Mouse (Mus musculus): Measurements from ENCODE around the gene Fars2. TPM values are rescaled to one million over a fixed set of nuclear protein-coding genes. Genes with fewer than 3 reads are reported as not detected.
A peak's percentile ranks its signal among the peaks of the same experiment; 100 is the strongest.

Gene Fars2
- polyA plus RNA-seq, 1 experiment from 2014 or later: 24.6 TPM

DNA sequence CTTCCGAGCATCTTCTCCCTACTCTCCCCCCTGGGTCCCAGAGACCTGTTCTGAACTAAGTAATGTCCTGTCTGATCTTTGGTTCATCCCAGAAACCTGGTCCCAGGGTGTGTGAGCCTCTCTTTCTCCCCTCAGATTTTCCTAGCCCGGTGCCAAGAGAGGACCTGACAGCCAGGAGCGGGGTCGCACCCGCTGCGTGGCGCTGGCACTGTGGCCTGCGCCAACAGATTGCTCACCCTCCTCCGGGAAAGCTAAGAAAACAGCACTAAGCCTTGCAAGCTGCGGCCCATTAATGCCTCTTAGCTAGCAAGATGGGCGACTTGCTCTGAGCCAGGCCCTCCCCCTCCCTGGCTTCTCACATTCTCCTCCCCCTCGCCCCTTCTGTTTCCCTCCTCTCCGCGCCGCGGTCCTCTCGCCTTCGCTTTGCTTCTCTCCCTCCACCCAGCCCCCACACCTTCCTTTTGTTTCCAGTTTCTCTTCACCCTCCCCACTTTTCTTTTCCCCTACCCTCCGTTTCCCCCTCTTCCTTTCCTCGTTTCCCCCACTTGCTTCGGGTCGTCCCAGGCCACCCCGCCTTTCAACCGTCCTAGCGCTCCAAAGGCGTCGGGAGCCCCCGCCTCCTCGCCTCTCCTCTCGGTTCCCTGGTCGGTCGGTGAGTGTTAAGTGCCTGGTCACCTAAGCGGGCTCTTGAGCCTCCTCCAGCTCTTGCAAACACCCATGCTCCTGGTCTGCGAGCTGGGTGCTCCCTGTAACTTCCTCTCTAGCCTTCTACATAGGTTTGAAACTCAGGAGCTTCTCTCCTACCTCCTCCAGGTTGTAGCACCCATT is 610.0 kb downstream of the Fars2 start:
- peak overlapping the region; percentile 50 for H3K9ac ChIP-seq (replicated peaks)
- 1% methylated on average over 34 of the region's 34 CpGs for WGBS
- H3K36me3 ChIP-seq: no peaks in the 10 kb centered on the region
- peak; percentile 60 for ATAC-seq (ENCODE audit: low FRiP score)
- H3K27me3 ChIP-seq (replicated peaks): peaks cover 58% of the 10 kb centered on the region
- H3K27ac ChIP-seq (replicated peaks): peak overlapping the region; percentile 89
- peaks cover 46% of the 10 kb centered on the region for H3K4me1 ChIP-seq
- H3K9me3 ChIP-seq (replicated peaks): no peaks in the 10 kb centered on the region
- H3K4me3 ChIP-seq (replicated peaks): peak overlapping the region; percentile 46
- peak overlapping the region; percentile 71 for H3K4me2 ChIP-seq

DNA sequence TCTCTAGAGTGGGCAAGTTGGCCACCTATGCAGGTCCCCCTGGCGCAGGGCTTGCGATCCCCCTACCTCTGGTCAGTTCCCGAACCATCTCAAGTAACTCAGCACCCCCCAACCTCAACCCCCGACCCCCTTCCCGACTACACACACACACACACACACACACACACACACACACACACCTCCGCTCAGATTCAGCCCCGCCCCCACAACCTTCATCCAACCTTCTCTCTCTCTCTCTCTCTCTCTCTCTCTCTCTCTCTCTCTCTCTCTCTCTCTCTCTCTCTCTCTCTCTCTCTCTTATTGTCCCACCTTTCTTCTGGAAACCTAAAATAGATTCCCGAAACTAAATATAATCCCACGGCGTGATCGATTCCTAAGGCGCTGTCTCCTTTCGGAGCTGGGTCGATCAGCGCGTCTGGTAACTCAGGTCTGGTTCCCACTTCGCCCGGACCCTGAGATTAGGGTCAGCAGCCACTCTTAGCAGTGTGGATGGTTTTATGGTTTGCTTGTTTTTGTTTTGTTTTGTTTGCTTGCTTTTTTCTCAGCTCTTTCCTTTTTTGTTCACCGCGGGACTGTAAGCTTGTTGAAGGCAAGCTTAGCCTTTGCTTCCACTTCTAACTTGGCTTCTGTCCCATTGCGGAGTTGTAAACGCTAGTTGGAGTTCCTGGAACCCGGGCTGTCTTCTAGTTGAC is 610.7 kb downstream of the Fars2 start:
- peaks cover 47% of the 10 kb centered on the region for H3K4me1 ChIP-seq
- peak overlapping the region; percentile 46 for H3K4me3 ChIP-seq (replicated peaks)
- ATAC-seq (ENCODE audit: low FRiP score): no peak
- peaks cover 50% of the 10 kb centered on the region for H3K27me3 ChIP-seq (replicated peaks)
- H3K9ac ChIP-seq (replicated peaks): peak overlapping the region; percentile 50
- H3K27ac ChIP-seq (replicated peaks): peak overlapping the region; percentile 89
- H3K36me3 ChIP-seq: no peaks in the 10 kb centered on the region
- WGBS: under 1% methylated on average over 19 of the region's 23 CpGs
- no peaks in the 10 kb centered on the region for H3K9me3 ChIP-seq (replicated peaks)
- peak overlapping the region; percentile 71 for H3K4me2 ChIP-seq

DNA sequence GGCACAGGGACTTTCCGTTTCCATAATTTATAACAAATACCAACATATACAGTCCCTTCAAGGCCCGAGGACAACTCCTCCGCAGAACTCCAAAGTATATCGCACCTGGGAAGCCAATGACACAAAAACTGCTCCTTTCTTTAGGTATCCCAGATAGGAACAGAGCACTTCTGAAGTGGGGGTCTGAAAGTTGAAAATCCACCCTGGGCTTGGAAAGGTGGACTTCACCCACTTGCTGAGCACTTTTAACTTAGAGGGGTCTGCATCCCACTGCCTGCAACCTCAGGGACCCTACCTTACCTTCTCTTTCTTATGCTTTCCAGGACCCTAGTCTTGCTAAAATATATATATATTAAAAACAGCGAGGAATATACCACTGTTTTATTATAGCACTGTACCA is 611.3 kb downstream of the Fars2 start:
- Histone ChIP-seq H3K4me3 (replicated peaks) (peak overlapping the region; percentile 46), H3K27me3 (replicated peaks) (peaks cover 47% of the 10 kb centered on the region), H3K4me2 (peak overlapping the region; percentile 71), H3K27ac (replicated peaks) (peak overlapping the region; percentile 94; the same call in 1 of the 2 replicates), H3K36me3 (no peaks in the 10 kb centered on the region), H3K9me3 (replicated peaks) (no peaks in the 10 kb centered on the region), H3K9ac (replicated peaks) (no peak overlapping the region), H3K4me1 (peaks cover 41% of the 10 kb centered on the region)
- no peak for ATAC-seq (ENCODE audit: low FRiP score)
- 6% methylated on average over 5 of the region's 5 CpGs for WGBS

DNA sequence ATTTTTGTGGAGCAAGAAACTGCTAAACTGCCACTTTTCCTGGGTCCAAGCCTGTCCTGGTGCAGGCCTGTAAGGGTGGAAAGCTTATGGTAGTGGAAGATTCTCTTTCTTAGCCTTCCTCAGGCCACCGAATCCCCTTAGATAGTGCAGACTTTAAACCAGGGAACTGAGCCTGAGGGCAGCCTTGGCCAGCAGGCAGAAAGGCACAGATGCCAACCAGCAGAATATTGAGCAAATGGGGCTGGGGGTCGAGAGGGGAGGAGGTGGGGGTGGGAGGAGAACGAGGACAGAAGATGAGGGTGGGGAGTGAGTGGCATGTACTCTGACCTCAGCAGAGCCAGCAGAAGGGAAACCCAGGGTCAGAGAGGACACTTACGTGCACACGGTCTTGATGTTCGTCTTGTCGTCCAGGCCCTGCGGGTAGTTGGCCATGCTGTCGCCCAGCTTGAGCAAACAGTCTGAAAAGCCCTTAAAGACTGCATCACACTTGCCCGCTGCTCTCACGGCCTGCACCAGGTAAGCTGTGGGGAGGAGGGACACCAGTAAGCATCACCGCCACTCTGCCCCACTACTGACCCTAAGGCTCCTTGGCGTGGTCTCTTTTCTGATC is 612.6 kb downstream of the Fars2 start:
- no peaks in the 10 kb centered on the region for H3K9me3 ChIP-seq (replicated peaks)
- peak overlapping the region; percentile 51 for H3K9ac ChIP-seq (replicated peaks)
- peak overlapping the region; percentile 94 for H3K27ac ChIP-seq (replicated peaks)
- H3K4me3 ChIP-seq (replicated peaks): peak overlapping the region; percentile 46
- H3K4me2 ChIP-seq: peak overlapping the region; percentile 71
- ATAC-seq (ENCODE audit: low FRiP score): no peak
- 3% methylated on average over 13 of the region's 13 CpGs for WGBS
- peaks cover 33% of the 10 kb centered on the region for H3K4me1 ChIP-seq
- H3K27me3 ChIP-seq (replicated peaks): peaks cover 53% of the 10 kb centered on the region
- no peaks in the 10 kb centered on the region for H3K36me3 ChIP-seq

DNA sequence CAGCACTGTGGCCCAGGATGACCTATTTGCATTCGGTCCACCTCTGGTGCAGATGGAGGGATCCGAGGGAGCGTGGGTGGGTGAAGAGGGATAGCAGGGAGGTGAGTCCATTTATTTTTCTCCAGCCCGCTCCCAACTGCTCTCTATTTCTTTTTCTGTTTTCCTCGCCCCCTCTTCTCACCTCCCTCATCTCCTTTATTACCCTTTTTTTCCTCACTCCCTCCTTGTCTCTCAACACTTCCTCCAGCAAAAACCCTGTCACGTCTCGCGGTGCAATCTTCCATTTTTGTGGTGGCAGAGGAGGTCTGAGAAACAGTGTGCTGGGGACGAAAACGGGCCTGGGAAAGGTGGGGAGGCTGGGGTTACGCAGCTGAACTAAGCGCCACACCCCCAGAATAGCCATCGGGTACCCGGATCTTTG is 613.1 kb downstream of the Fars2 start:
- WGBS: 4% methylated on average over 14 of the region's 14 CpGs
- Histone ChIP-seq H3K36me3 (no peaks in the 10 kb centered on the region), H3K27me3 (replicated peaks) (peaks cover 49% of the 10 kb centered on the region)

DNA sequence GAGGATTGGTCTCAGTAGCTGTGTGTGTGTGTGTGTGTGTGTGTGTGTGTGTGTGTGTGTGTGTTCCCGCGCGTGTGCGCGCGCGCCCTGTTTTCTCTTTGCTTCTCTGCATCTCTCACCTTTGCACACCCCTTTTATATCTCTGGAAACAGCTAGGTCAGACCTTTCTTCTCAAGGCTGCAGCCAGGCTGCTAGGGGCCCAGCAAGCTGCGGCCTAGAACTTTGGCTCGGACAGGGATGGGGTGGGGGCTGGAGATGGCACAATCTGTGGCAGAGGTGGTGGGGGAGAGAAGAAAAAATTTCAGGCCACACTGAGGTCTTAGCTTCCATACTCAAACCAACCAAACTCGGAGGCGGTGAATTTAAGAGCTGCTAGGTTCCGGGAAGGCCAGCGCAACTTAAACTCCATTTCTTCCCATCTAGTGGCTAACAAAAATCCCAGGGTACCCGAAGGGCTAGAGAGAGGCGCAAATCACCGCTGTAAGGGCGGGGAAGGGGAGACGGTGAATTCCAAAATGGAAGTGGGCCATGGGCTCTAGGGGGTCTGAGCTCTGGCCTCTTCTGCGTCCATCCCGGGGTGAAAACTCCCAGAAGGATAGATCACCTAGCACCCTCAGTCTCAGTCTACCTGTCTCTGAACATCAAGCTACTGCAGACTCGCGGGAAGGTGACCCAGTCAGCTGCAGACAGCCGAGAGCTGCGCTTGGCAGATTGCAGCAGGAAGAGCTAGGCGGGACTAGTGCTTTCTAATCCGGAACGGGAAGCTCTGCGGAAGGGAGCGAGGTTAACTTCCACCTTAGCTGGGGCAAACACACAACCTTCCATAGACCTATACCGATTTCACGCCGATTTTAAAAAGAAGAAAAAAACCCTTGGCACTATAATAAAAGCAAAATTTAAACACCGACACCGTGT is 614.1 kb downstream of the Fars2 start:
- Histone ChIP-seq H3K9ac (replicated peaks) (peak overlapping the region; percentile 55), H3K27me3 (replicated peaks) (peaks cover 49% of the 10 kb centered on the region), H3K9me3 (replicated peaks) (no peaks in the 10 kb centered on the region), H3K4me1 (peaks cover 38% of the 10 kb centered on the region), H3K36me3 (no peaks in the 10 kb centered on the region), H3K4me3 (replicated peaks) (peak overlapping the region; percentile 46), H3K27ac (replicated peaks) (peak overlapping the region; percentile 94), H3K4me2 (peak overlapping the region; percentile 71)
- 1% methylated on average over 34 of the region's 34 CpGs for WGBS
- ATAC-seq (ENCODE audit: low FRiP score): no peak

More for the DNA sequence above, 613.1 kb downstream of the Fars2 start:
- ATAC-seq (ENCODE audit: low FRiP score): no peak
- H3K27ac ChIP-seq (replicated peaks): peak overlapping the region; percentile 94
- H3K9me3 ChIP-seq (replicated peaks): no peaks in the 10 kb centered on the region
- H3K9ac ChIP-seq (replicated peaks): peak overlapping the region; percentile 51
- H3K4me2 ChIP-seq: peak overlapping the region; percentile 71
- H3K4me1 ChIP-seq: peaks cover 33% of the 10 kb centered on the region
- peak overlapping the region; percentile 46 for H3K4me3 ChIP-seq (replicated peaks)

DNA sequence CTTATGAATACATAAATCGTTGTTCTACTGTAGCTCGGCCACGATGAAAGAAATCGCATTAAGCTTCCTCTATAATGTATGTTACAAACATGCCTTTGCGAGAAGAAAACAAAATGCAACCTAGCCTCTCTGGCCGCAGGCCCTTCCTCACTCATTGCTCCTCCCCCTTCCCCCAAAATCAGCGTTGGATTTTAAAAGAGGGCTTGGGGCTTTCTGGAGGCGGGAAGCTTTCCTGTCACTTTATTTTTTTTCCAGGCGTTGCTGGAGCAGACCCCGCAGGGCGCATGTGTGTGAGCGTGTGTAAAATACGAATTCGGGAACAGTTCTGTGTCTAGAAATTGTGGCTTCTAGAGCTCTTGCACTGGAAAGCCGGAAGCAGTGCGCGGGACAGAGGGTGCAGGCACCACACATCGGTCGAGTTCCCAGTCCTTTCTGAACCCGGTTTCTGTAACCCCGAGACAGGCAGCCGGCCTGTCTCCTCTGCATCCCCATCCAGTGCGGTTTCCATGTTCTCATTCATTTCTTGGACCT is 614.8 kb downstream of the Fars2 start:
- Histone ChIP-seq H3K27me3 (replicated peaks) (peaks cover 43% of the 10 kb centered on the region), H3K4me2 (peak overlapping the region; percentile 71), H3K9ac (replicated peaks) (peak overlapping the region; percentile 55), H3K27ac (replicated peaks) (peak overlapping the region; percentile 94), H3K4me1 (peaks cover 36% of the 10 kb centered on the region), H3K9me3 (replicated peaks) (no peaks in the 10 kb centered on the region), H3K36me3 (no peaks in the 10 kb centered on the region), H3K4me3 (replicated peaks) (peak overlapping the region; percentile 46)
- no peak for ATAC-seq (ENCODE audit: low FRiP score)
- WGBS: 1% methylated on average over 23 of the region's 23 CpGs

DNA sequence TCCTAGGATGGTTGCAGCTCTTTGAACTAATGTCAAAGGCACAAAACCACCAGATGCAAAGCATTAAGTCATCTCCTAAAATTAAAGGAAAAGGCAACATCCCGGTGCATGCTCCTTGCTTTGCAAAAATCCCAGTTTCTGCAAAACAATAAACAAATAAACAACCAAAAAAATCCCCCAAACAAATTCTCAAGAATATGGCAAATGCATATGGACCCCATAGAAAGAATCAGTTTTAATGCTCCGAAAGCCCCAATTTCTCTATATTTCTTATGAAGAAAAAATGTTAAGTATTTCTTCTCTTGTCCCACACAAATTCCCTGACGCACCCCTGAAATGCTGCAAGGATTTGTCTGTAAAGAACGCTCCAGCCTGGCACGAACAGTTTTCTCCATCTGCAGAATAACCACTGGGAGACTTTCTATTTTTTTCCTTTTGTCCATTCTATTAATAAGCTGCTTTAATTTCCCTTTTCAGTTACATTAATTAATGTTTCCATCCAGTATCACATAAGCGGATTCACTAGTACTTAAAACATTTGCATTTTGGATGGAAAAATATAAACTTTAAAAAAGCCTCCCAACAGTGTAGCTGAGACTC is 615.8 kb downstream of the Fars2 start:
- H3K27me3 ChIP-seq (replicated peaks): peaks cover 38% of the 10 kb centered on the region
- H3K4me2 ChIP-seq: peak overlapping the region; percentile 71
- no peaks in the 10 kb centered on the region for H3K36me3 ChIP-seq
- WGBS: 5% methylated on average over 6 of the region's 6 CpGs
- no peaks in the 10 kb centered on the region for H3K9me3 ChIP-seq (replicated peaks)
- peak overlapping the region; percentile 57 for H3K9ac ChIP-seq (replicated peaks)
- H3K4me1 ChIP-seq: peaks cover 34% of the 10 kb centered on the region
- peak overlapping the region; percentile 94 for H3K27ac ChIP-seq (replicated peaks)
- no peak for ATAC-seq (ENCODE audit: low FRiP score)
- H3K4me3 ChIP-seq (replicated peaks): peak overlapping the region; percentile 46

DNA sequence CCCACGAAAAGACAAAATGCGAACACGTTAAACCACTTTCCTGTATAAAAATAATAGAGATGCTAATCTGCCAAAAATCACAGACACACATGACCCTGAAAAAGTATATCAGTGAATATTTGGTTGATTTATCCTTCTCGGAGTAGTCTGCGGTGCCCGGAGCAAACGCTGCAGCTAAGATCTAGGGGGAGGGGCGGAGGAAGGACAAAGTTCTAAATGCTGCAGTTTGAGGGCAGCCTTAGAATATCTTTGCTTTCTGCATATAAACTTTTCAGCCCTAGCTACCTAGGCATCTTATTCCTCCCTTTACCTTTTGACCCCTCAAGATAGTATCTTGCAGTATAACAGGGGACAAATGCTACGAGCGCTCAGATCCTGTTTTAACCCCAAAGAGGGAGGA is 616.4 kb downstream of the Fars2 start:
- H3K4me2 ChIP-seq: peak overlapping the region; percentile 71
- WGBS: 2% methylated on average over 10 of the region's 10 CpGs
- H3K36me3 ChIP-seq: no peaks in the 10 kb centered on the region
- H3K4me3 ChIP-seq (replicated peaks): peak overlapping the region; percentile 46
- H3K27ac ChIP-seq (replicated peaks): peak overlapping the region; percentile 94
- peak overlapping the region; percentile 57 for H3K9ac ChIP-seq (replicated peaks)
- no peaks in the 10 kb centered on the region for H3K9me3 ChIP-seq (replicated peaks)
- H3K4me1 ChIP-seq: peaks cover 32% of the 10 kb centered on the region
- ATAC-seq (ENCODE audit: low FRiP score): no peak
- peaks cover 34% of the 10 kb centered on the region for H3K27me3 ChIP-seq (replicated peaks)

DNA sequence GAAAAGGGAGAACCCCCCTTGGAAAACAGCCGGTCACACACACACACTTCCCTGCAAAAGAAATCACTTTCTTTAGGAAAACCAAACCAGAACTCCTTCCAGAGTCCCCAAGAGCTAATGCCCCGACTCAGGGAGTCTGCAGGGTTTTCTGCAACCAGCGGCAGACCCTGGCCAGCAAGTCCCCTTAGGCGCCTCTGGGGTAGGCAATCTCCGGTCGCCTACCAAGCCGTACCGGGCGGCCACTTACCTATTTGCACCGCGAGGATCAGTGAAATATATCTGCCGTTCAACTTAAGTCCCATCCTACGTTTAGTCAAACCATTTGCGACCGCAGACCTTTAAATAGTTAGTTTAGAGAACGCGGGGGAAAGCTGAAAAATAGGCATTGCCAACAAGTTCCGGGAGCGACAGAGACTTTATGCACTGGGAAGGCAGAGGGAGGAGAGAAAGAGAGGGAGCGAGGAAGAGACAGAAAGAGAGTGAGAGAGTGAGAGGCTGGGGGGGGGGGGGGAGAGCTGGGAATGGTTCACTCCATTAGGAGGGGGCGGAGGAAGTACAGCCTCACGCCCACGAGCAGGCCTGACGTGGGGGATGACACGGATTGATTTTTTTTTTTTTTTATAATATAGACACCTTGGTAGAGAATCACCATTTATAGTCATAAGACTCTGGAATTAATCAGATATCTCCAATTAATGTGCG is 616.9 kb downstream of the Fars2 start:
- no peaks in the 10 kb centered on the region for H3K9me3 ChIP-seq (replicated peaks)
- H3K4me2 ChIP-seq: peak overlapping the region; percentile 71
- ATAC-seq (ENCODE audit: low FRiP score): peak; percentile 36; the same call in 1 of the 2 replicates
- peaks cover 28% of the 10 kb centered on the region for H3K27me3 ChIP-seq (replicated peaks)
- peaks cover 32% of the 10 kb centered on the region for H3K4me1 ChIP-seq
- peak overlapping the region; percentile 46 for H3K4me3 ChIP-seq (replicated peaks)
- H3K9ac ChIP-seq (replicated peaks): peak overlapping the region; percentile 59
- peak overlapping the region; percentile 94 for H3K27ac ChIP-seq (replicated peaks)
- no peaks in the 10 kb centered on the region for H3K36me3 ChIP-seq
- 1% methylated on average over 26 of the region's 26 CpGs for WGBS
